ENCODE assay signal across 10 mouse cellular contexts in the genomic region with DNA sequence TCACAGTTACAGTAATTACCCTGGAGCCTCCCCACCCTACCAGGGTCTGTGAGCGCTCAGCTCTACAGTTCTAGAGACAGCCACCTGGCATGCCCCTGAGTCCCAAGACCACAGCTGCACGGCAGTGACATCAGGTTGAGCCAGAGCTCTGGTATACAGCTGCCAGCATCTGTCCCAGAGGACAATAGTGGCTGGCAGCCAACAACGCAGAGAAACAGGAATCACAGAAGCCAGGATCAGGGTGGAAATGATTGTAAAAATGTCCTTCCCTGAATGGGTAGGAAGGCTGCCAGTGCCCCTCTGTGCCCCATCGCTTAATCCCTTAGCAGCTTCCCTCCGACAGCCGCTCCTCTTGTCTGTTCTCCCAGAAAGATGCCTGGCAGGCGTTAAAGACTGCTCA.
A peak's percentile ranks its signal among the peaks of the same experiment; 100 is the strongest.
DNase-seq lines count a peak whose midpoint lies in the region; ATAC-seq lines count a peak whose summit lies in the region.
"Had no signal": no experiment of that assay in that cellular context is flagged by ENCODE, and none has a peak within 500 bp of the region (broad histone marks: within the 10 kb centered on the region; RNA-seq: fewer than 3 reads in every experiment).

No protein-coding gene starts in this region.

- no peaks in the 10 kb centered on the region for H3K4me1 ChIP-seq in heart, embryonic 11.5 days (ENCODE audit: control insufficient read depth, insufficient read depth, low read length)
- H3K4me1 ChIP-seq in embryonic facial prominence, embryonic 13.5 days: peaks cover 15% of the 10 kb centered on the region
- peaks cover 23% of the 10 kb centered on the region for H3K4me1 ChIP-seq in midbrain, embryonic 15.5 days
- H3K4me1 ChIP-seq: liver, embryonic 13.5 days had no signal

- H3K4me3 ChIP-seq in heart, embryonic 11.5 days (ENCODE audit: low read depth, low read length): no peak overlapping the region
- H3K4me3 ChIP-seq in embryonic facial prominence, embryonic 13.5 days: no peak overlapping the region
- no peak overlapping the region for H3K4me3 ChIP-seq in midbrain, embryonic 15.5 days
- H3K4me3 ChIP-seq: liver, embryonic 13.5 days had no signal

- H3K9me3 ChIP-seq in heart, embryonic 11.5 days (replicated peaks; ENCODE audit: control insufficient read depth, low read length): no peaks in the 10 kb centered on the region
- H3K9me3 ChIP-seq in embryonic facial prominence, embryonic 13.5 days: no peaks in the 10 kb centered on the region
- H3K9me3 ChIP-seq in midbrain, embryonic 15.5 days: no peaks in the 10 kb centered on the region
- H3K9me3 ChIP-seq: liver, embryonic 13.5 days had no signal

- WGBS in heart, embryonic 11.5 days (ENCODE audit: insufficient replicate concordance): 71% methylated on average over 7 of the region's 7 CpGs
- 33% methylated on average over 7 of the region's 7 CpGs for WGBS in embryonic facial prominence, embryonic 13.5 days
- WGBS in midbrain, embryonic 15.5 days: 27% methylated on average over 7 of the region's 7 CpGs

- no peak for ATAC-seq in heart, embryonic 11.5 days (replicated peaks; ENCODE audit: insufficient number of reproducible peaks, low FRiP score, low TSS enrichment)
- peak; percentile 59; the same call in 1 of the 2 replicates for ATAC-seq in embryonic facial prominence, embryonic 13.5 days (ENCODE audit: insufficient number of reproducible peaks, insufficient read depth, low FRiP score, low TSS enrichment, low read depth)
- ATAC-seq in midbrain, embryonic 15.5 days (replicated peaks): peak; percentile 74; the same call in 1 of the 2 replicates
- ATAC-seq: intestine, postnatal 0 days had no signal

- no peak overlapping the region for H3K9ac ChIP-seq in heart, embryonic 11.5 days (ENCODE audit: low read depth, low read length)
- H3K9ac ChIP-seq in embryonic facial prominence, embryonic 13.5 days: peak overlapping the region; percentile 21; the same call in 1 of the 2 replicates
- H3K9ac ChIP-seq in midbrain, embryonic 15.5 days: no peak overlapping the region
- H3K9ac ChIP-seq: liver, embryonic 13.5 days had no signal

- H3K36me3 ChIP-seq in heart, embryonic 11.5 days (ENCODE audit: control insufficient read depth, insufficient read depth, low read length): no peaks in the 10 kb centered on the region
- no peaks in the 10 kb centered on the region for H3K36me3 ChIP-seq in embryonic facial prominence, embryonic 13.5 days
- H3K36me3 ChIP-seq in midbrain, embryonic 15.5 days (replicated peaks): no peaks in the 10 kb centered on the region
- H3K36me3 ChIP-seq: liver, embryonic 13.5 days had no signal

- no peak overlapping the region for H3K4me2 ChIP-seq in heart, embryonic 11.5 days
- peak overlapping the region; percentile 30; the same call in 1 of the 2 replicates for H3K4me2 ChIP-seq in embryonic facial prominence, embryonic 13.5 days
- H3K4me2 ChIP-seq in midbrain, embryonic 15.5 days: no peak overlapping the region
- H3K4me2 ChIP-seq: liver, embryonic 13.5 days had no signal

- H3K27me3 ChIP-seq in heart, embryonic 11.5 days (ENCODE audit: control insufficient read depth, insufficient read depth, low read length): no peaks in the 10 kb centered on the region
- no peaks in the 10 kb centered on the region for H3K27me3 ChIP-seq in embryonic facial prominence, embryonic 13.5 days
- no peaks in the 10 kb centered on the region for H3K27me3 ChIP-seq in midbrain, embryonic 15.5 days (replicated peaks)
- H3K27me3 ChIP-seq: liver, embryonic 13.5 days had no signal

- H3K27ac ChIP-seq in heart, embryonic 11.5 days (ENCODE audit: low read depth, low read length): no peak overlapping the region
- no peak overlapping the region for H3K27ac ChIP-seq in embryonic facial prominence, embryonic 13.5 days
- peak overlapping the region; percentile 64 for H3K27ac ChIP-seq in midbrain, embryonic 15.5 days
- H3K27ac ChIP-seq: liver, embryonic 13.5 days had no signal

- DNase-seq in heart, postnatal 4 days: peak; percentile 21
- peak; percentile 57 for DNase-seq in brain, adult 2 months (ENCODE audit: low read depth, low spot score)
- DNase-seq in embryo, embryonic 9.5 days (ENCODE audit: extremely low spot score): no peak
- DNase-seq in cerebellum, adult 11 months: no peak
- DNase-seq: cerebellum, adult 11-12 months; liver, embryonic 13.5 days had no signal

Comparison
In these comparisons a context has a peak if more than half of its experiments do, and no peak if none do; other contexts are left out.
1. DNase-seq: peak in heart, postnatal 4 days (single experiment) and brain, adult 2 months (single experiment); none in embryo, embryonic 9.5 days (single experiment) and cerebellum, adult 11 months (single experiment).